Mouse (Mus musculus) fat pad, adult 2 months (tissue): ENCODE results near the gene Rps19bp1.

ENCODE experiments used
- DNase-seq: peaks from one replicate; pipeline ENCODE4 v3.0.0-alpha.2; 2011; ENCODE audit warnings: low read depth, low spot score; ENCODE audit errors: extremely low read depth

The Rps19bp1 gene

GRCm38 (mm10) chr15:80263610-80264575 lies at the start of gene Rps19bp1:
Rps19bp1 (minus strand) TSS chr15:80264315.
- no peak for DNase-seq

- no peak for DNase-seq
These were observed 42.0 kb upstream of the Rps19bp1 start for GRCm38 (mm10) chr15:80306146-80306545.

- no peak for DNase-seq
These were observed 40.1 kb upstream of the Rps19bp1 start for GRCm38 (mm10) chr15:80304188-80304587.

GRCm38 (mm10) chr15:80303779-80304178 lies 39.7 kb upstream of the Rps19bp1 start:
- no peak for DNase-seq

GRCm38 (mm10) chr15:80297146-80297545 lies 33.0 kb upstream of the Rps19bp1 start:
- DNase-seq, result no peak

GRCm38 (mm10) chr15:80289436-80289835 lies 25.3 kb upstream of the Rps19bp1 start:
- no peak for DNase-seq

GRCm38 (mm10) chr15:80288036-80288435 lies 23.9 kb upstream of the Rps19bp1 start:
- no peak for DNase-seq

GRCm38 (mm10) chr15:80286851-80287415 lies 22.8 kb upstream of the Rps19bp1 start, which contains the start of gene Cacna1i:
Cacna1i (plus strand) TSS chr15:80287238.
- no peak for DNase-seq

GRCm38 (mm10) chr15:80280646-80281045 lies 16.5 kb upstream of the Rps19bp1 start:
- DNase-seq, result no peak

GRCm38 (mm10) chr15:80279053-80279452 lies 14.9 kb upstream of the Rps19bp1 start:
- no peak for DNase-seq

GRCm38 (mm10) chr15:80278121-80278759 lies 14.1 kb upstream of the Rps19bp1 start:
- no peak for DNase-seq

GRCm38 (mm10) chr15:80277625-80278024 lies 13.5 kb upstream of the Rps19bp1 start:
- DNase-seq, result no peak

GRCm38 (mm10) chr15:80277107-80277506 lies 13.0 kb upstream of the Rps19bp1 start:
- DNase-seq, result no peak

GRCm38 (mm10) chr15:80271858-80272396 lies 7.8 kb upstream of the Rps19bp1 start:
- no peak for DNase-seq

GRCm38 (mm10) chr15:80266281-80266680 lies 2.2 kb upstream of the Rps19bp1 start:
- DNase-seq, result no peak

GRCm38 (mm10) chr15:80261100-80261499 lies 3.0 kb downstream of the Rps19bp1 start:
- no peak for DNase-seq

- no peak for DNase-seq
These were observed 3.4 kb downstream of the Rps19bp1 start for GRCm38 (mm10) chr15:80260677-80261076.

GRCm38 (mm10) chr15:80259406-80260045 lies 4.6 kb downstream of the Rps19bp1 start:
- DNase-seq, result no peak

- no peak for DNase-seq
These were observed 5.6 kb downstream of the Rps19bp1 start for GRCm38 (mm10) chr15:80258240-80259170.
